Mouse (Mus musculus) left cerebral cortex, adult 2 months (tissue): ENCODE results near the gene Txlnb. TPM values are rescaled to one million over a fixed set of nuclear protein-coding genes. Genes with fewer than 3 reads are reported as not detected.

Experiments
- DNase-seq, 2 experiments: peaks; one replicate each; pipeline ENCODE4 v3.0.0; 2021 to 2022; ENCODE audit warnings: low spot score in 2 of 2, mixed read lengths in 1 of 2; ENCODE audit errors: extremely low spot score in 1 of 2
- H3K27ac ChIP-seq: fragments of 200-600 bp; 2 replicates; pipeline ENCODE4 v1.8.1; 2022
- H3K4me3 ChIP-seq: fragments of 200-600 bp; 2 replicates; pipeline ENCODE4 v1.8.1; 2022
- CTCF ChIP-seq: fragments of 200-600 bp; IDR thresholded peaks from 2 replicates; pipeline ENCODE4 v1.8.1; 2022; ENCODE audit warnings: antibody characterized with exemption, mild to moderate bottlenecking, moderate library complexity
- intact Hi-C: fragments of 180-260 bp; cut with DNase I; formaldehyde crosslinking; loops from one replicate; pipeline ENCODE4 v1.15.1; 2025
- total RNA-seq, 2 experiments: library from RNA; stranded (reverse); gene quantifications; 2 replicates each; pipeline ENCODE4 v1.2.3; 2021

Gene Txlnb
- total RNA-seq, 2 experiments from 2014 or later, result 0.44 to 0.54 TPM

GRCm38 (mm10) chr10:17831041-17831440 lies 35.0 kb downstream of the Txlnb start:
- intact Hi-C loops, result no loop called here
- TF ChIP-seq CTCF, result no peak
- no peak for DNase-seq
- Histone ChIP-seq H3K27ac (no peak overlapping the region), H3K4me3 (no peak overlapping the region)

GRCm38 (mm10) chr10:17835031-17835430 lies 39.0 kb downstream of the Txlnb start:
- no peak for TF ChIP-seq CTCF
- intact Hi-C loops, result no loop called here
- H3K27ac ChIP-seq, result no peak overlapping the region; the same call in 1 of the 2 replicates
- peak overlapping the region; percentile 11; the same call in 1 of the 2 replicates for H3K4me3 ChIP-seq
- no peak for DNase-seq

- intact Hi-C loops, result no loop called here
Observed at GRCm38 (mm10) chr10:17836275-17836674, 40.2 kb downstream of the Txlnb start.

GRCm38 (mm10) chr10:17842030-17842429 lies 46.0 kb downstream of the Txlnb start:
- intact Hi-C loops, result loop anchor here (5.0 kb wide), 1 partner anchor 65 kb away; no protein-coding TSS in a partner anchor
- no peak for TF ChIP-seq CTCF
- DNase-seq, result no peak
- Histone ChIP-seq H3K27ac (peak overlapping the region; percentile 74), H3K4me3 (no peak overlapping the region)

More at GRCm38 (mm10) chr10:17836275-17836674, 40.2 kb downstream of the Txlnb start:
- Histone ChIP-seq H3K4me3 (no peak overlapping the region), H3K27ac (no peak overlapping the region)
- DNase-seq, result no peak
- no peak for TF ChIP-seq CTCF

GRCm38 (mm10) chr10:17844781-17845537 lies 48.9 kb downstream of the Txlnb start:
- TF ChIP-seq CTCF, result no peak
- peak in 1 of 2 experiments; percentile 33 for DNase-seq
- Histone ChIP-seq H3K27ac (no peak overlapping the region), H3K4me3 (no peak overlapping the region)
- intact Hi-C loops, result loop anchor here (2.0 to 5.0 kb wide), 2 partner anchors 44 to 62 kb away; no protein-coding TSS in a partner anchor

DNA sequence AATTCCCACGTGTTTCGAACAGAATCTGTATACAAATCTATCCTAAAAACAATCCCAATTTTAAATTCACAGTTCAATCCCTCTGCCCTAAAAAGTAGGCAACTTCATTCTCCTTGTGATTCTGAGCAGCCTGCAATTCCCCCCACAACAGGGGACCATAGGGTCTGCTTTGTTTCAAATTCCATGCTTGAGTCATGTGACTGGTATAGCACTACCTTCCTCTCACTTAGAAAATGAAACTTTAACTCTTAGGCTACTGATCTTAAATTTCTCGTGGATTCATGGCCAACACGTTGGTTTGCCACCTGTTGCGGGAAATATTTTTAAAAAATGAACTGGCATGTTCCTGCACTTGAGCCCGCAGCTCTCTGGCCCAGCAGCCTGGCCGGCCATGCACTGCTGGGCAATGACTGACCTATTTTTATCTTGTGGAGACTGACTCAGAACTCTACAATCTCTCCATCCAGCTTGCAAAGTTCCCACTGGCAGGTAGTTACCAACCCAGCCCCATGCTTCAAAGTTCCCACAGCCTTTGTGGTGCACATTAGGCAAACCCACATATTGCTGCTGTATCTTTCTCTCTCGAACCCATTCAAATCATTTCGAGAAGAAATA lies 61.7 kb downstream of the Txlnb start:
- no peak for DNase-seq
- Histone ChIP-seq H3K27ac (no peak overlapping the region), H3K4me3 (no peak overlapping the region)
- no peak for TF ChIP-seq CTCF
- intact Hi-C loops, result no loop called here

DNA sequence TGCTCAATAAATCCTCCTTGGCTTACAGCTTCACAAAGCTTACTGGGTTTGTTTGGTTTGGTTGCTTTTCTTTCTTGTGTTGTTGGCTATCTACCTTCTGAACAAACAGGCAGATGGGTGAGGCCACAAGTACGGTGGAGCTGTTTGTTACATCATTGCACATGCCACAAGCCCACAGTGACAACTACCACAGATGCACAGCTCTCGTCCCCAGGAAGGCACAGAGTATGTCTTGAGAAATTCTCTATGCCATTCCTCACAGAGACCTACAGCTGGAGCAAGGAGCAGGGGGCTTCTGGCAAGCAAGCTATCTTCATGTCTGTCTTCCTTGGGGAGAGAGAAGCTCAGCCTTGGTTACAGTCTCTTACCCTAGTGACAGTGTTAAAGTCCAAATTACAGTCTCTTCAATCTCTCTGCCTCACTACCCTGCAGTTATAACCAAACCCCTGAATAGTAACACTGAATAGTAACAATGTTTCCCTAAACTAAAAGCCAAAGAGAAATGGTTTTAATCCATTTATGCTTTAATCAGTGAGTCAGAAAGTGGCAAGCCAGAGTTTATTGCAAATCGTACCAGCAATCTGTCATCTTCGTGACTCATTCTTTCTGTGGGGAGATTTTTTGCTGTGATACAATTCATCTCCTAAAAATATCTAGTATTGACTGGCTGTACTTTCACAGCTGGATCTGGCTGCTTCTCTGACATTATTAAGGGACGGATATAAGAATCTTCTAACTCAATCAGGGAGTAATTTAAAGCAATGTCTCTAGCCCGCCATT lies 64.9 kb downstream of the Txlnb start:
- no peak for TF ChIP-seq CTCF
- H3K27ac ChIP-seq, result no peak overlapping the region
- DNase-seq, result no peak
- intact Hi-C loops, result no loop called here
- no peak overlapping the region for H3K4me3 ChIP-seq

GRCm38 (mm10) chr10:17869822-17870662 lies 74.0 kb downstream of the Txlnb start:
- DNase-seq, result peak; percentile 61 to 69
- Histone ChIP-seq H3K4me3 (no peak overlapping the region), H3K27ac (no peak overlapping the region)
- intact Hi-C loops, result loop anchor here (1.0 to 5.0 kb wide), 2 partner anchors 137 to 327 kb away; no protein-coding TSS in a partner anchor
- peak; percentile 92 for TF ChIP-seq CTCF

- H3K4me3 ChIP-seq, result no peak overlapping the region
- no peak overlapping the region for H3K27ac ChIP-seq
- DNase-seq, result no peak
- no peak for TF ChIP-seq CTCF
- intact Hi-C loops, result no loop called here
Observed at GRCm38 (mm10) chr10:17878002-17878919, 82.2 kb downstream of the Txlnb start.

DNA sequence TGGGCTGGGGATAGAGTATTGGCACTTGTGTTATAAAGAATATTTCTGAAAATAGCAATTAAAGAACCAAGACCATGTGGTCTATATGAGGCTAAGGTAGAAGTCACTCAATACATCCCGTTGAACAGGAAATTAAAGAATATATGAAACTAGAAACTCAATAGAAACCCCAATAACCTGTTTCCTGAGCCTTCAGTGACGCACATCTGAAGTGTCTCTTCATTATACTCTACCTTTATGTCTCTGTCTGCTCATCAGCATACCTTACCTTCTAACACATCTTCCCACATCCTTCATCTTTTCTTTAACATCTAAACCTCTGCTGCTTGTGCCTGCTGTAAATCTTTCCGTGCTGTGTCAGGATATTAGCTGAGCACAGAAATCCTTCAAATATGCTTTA lies 84.0 kb downstream of the Txlnb start:
- DNase-seq, result no peak
- no peak overlapping the region for H3K27ac ChIP-seq
- TF ChIP-seq CTCF, result no peak
- intact Hi-C loops, result no loop called here
- no peak overlapping the region for H3K4me3 ChIP-seq
